In the genomic region with DNA sequence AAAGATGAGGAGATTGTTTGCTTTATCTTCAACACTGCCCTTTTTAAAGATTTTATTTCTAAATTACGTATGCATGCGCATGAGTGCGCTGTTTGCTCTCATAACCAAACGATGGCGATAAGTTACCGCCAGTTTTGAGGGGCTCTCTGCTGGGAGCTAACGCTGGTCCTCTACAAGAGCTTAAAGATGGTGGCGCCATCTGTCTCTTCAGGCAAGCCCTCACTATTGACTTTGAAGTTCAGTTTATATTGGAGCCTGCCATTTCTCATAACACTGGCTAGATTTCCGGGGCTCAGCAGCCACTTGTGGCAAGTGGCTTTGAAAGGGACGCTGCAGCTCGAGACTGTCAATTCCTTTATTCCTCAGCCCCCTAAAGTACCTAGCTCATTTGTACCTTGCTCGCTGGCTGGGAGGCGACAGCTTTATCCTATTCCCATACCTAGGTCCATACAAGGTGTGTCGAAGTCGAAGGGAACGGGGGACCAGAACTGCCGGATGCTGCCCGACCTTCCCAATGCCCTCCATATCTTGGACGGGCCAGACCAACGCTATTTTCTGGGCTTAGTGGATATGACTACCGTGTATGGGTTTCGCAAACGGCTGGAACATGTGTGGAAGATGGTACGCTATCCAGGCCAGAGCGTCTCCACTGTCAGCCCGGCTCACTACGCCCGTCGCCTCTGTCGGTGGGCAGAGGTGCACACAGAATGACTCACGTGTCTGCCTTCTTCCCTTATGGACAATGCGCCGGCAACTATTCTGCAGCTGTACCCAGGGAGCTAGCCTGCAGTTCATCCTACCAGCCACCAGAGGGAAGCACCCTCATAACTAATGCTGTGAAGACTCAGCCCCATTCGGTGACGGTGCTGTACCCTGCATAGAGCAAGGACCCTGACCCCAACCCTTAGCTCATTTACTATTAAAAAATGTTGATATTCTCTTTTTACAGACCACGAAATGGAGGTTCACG, we compare ENCODE assay signal across 1 mouse cellular context.
TF ChIP-seq lines count a peak whose summit lies in the region.

No protein-coding gene starts in this region.

TF ChIP-seq in C2C12, 6 proteins besides CTCF, POLR2A, EP300 and RAD21:
- peak; percentile 28 for TF ChIP-seq USF1 (IDR thresholded peaks at IDR 0.05; ENCODE audit: low read depth)
- TF ChIP-seq FOSL1 (IDR thresholded peaks at IDR 0.05; ENCODE audit: insufficient read depth, low read length, poor library complexity, severe bottlenecking): peak; percentile 13
- TF ChIP-seq MAX (IDR thresholded peaks at IDR 0.05): no peak
